Mouse (Mus musculus): ENCODE data around the gene Tmem51. TPM values are rescaled to one million over a fixed set of nuclear protein-coding genes. Genes with fewer than 3 reads are reported as not detected.
"Not testable (repeated sequence)": the region's sequence is repeated elsewhere in the genome, so short reads cannot be mapped to it uniquely, and the experiment has no call there.

The Tmem51 gene
- polyA plus RNA-seq, 1 experiment from 2014 or later = 6.5 TPM

DNA sequence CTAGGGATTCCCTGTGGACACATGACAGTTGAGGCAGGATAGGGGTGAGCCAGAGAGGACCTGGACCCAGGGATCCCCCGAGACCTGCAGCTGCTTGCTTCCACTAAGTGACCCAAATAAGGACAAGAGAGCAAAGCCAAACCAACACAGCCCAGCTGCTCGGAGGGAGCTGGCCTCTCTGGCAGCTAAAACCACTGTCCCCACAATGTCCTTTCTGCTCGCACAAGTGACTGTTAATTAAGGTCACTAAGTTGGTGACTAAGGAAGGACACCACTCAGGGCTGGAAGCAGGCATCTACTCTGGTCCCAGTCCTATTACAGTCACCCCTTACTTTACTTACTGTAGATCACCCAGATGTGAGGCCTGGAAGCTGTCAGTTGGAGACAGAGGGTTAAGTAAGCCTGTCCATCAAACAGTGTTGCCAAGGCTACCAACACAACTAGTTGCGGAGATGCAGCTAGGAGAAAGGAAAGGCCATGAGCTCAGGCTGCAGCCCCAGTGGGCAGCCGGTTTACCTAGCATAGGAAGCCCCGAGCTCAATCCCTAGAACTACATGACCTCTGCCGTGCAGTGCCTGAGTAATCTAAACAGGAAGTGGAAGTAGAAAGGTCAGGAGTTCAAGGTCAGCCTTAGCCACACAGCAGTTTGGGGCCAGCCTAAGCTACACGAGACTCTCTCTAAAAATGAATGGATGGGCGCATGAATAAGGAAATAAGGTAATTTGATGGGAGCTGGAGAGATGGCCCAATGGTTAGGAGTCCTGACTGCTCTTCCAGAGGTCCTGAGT, 30.2 kb downstream of the Tmem51 start:
- no peak overlapping the region for H3K4me3 ChIP-seq (replicated peaks; ENCODE audit: low read length)
- no peak overlapping the region for H3K27ac ChIP-seq (ENCODE audit: low read length)
- H3K9ac ChIP-seq (replicated peaks; ENCODE audit: low read depth, low read length) = no peak overlapping the region
- no peaks in the 10 kb centered on the region for H3K36me3 ChIP-seq (ENCODE audit: control insufficient read depth, insufficient read depth)
- no peaks in the 10 kb centered on the region for H3K27me3 ChIP-seq (replicated peaks; ENCODE audit: control insufficient read depth, insufficient read depth, low read length)
- ATAC-seq = no peak
- 55% methylated on average over 9 of the region's 9 CpGs for WGBS
- peaks cover 3% of the 10 kb centered on the region for H3K4me1 ChIP-seq (replicated peaks; ENCODE audit: control insufficient read depth, insufficient read depth, low read length)
- no peaks in the 10 kb centered on the region for H3K9me3 ChIP-seq (ENCODE audit: control insufficient read depth, low read length)
- no peak overlapping the region for H3K4me2 ChIP-seq (ENCODE audit: low read length)

DNA sequence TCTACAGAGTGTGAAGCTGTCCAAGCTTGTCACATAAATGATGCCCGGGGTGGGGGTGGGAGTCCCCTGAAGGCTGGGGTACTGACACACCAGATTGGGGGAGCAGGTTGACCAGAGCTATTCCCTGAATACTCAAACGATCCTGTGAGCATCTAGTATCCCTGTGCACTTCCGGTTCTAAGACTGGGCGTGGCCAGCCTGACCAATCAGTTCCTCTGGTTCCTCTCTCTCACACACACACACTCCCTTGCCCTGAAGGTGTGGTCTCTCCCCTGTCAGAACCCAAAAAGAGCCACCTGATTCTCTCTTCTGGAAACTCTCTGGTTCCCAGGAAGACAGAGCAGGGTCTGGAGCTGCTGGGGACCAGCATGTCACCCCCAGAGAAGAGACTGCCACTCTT, 30.8 kb downstream of the Tmem51 start:
- Histone ChIP-seq H3K9me3 (ENCODE audit: control insufficient read depth, low read length) (no peaks in the 10 kb centered on the region), H3K4me2 (ENCODE audit: low read length) (no peak overlapping the region), H3K27me3 (replicated peaks; ENCODE audit: control insufficient read depth, insufficient read depth, low read length) (no peaks in the 10 kb centered on the region), H3K27ac (ENCODE audit: low read length) (no peak overlapping the region), H3K4me1 (replicated peaks; ENCODE audit: control insufficient read depth, insufficient read depth, low read length) (peaks cover 3% of the 10 kb centered on the region), H3K9ac (replicated peaks; ENCODE audit: low read depth, low read length) (no peak overlapping the region), H3K4me3 (replicated peaks; ENCODE audit: low read length) (no peak overlapping the region), H3K36me3 (ENCODE audit: control insufficient read depth, insufficient read depth) (no peaks in the 10 kb centered on the region)
- no peak for ATAC-seq
- WGBS = 76% methylated on average over 4 of the region's 4 CpGs

DNA sequence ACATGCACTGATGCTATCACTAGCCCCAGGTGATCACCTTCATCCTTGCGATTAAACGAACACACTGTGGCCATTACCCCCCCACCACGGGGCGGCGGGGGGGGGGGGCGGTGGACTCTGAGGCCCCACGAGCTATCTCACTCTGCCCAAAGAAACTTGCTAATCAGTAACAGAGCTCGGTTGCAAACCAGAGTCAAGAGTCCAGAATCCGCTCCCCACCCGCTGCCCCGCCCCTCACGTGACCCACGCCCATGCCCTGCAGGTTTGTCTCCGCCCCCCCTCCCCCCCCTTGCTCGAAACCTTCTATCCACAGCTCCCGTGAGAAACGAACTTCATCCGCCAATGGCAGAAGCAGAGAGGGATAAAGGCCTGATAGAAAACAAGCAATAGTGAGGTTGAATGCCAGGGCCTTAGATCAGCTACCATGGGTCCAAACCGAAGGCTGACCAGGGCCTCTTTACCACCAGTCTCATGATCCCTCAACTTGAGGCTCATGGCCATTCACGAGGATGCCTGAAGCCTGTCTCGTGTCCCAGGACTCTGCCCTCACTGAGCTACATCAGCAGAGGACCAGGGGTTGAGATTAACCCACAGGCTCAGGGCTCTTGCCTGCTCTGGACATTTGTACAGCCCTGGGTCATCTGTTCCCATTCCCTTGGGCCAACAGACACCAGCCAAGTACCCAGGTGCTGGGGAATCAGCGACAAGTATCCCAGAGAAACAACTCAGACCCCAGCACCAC, 31.5 kb downstream of the Tmem51 start:
- no peak overlapping the region for H3K4me3 ChIP-seq (replicated peaks; ENCODE audit: low read length)
- no peaks in the 10 kb centered on the region for H3K9me3 ChIP-seq (ENCODE audit: control insufficient read depth, low read length)
- H3K36me3 ChIP-seq (ENCODE audit: control insufficient read depth, insufficient read depth) = no peaks in the 10 kb centered on the region
- WGBS = 65% methylated on average over 21 of the region's 22 CpGs
- H3K9ac ChIP-seq (replicated peaks; ENCODE audit: low read depth, low read length) = no peak overlapping the region
- ATAC-seq = no peak
- H3K4me1 ChIP-seq (replicated peaks; ENCODE audit: control insufficient read depth, insufficient read depth, low read length) = peaks cover 3% of the 10 kb centered on the region
- H3K27me3 ChIP-seq (replicated peaks; ENCODE audit: control insufficient read depth, insufficient read depth, low read length) = no peaks in the 10 kb centered on the region
- no peak overlapping the region for H3K27ac ChIP-seq (ENCODE audit: low read length)
- no peak overlapping the region for H3K4me2 ChIP-seq (ENCODE audit: low read length)

DNA sequence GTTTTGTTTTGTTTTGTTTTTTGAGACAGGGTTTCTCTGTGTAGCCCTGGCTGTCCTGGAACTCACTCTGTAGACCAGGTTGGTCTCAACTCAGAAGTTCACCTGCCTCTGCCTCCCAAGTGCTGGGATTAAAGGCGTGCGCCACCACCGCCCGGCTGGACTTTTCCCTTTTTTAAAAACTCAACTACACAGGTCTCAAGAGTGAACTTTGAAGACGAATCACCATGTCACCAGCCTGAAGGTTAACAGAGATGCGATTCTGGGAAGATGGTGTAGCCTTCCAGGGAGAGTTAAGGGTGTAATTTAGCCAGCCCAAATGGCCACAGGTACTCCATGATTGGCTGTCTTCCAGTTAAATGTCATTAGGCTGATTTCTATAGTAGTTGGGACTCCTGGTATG, 32.2 kb downstream of the Tmem51 start:
- WGBS = 91% methylated on average over 6 of the region's 6 CpGs
- not testable (repeated sequence) for H3K27ac ChIP-seq (ENCODE audit: low read length); H3K9me3 ChIP-seq (ENCODE audit: control insufficient read depth, low read length); H3K4me2 ChIP-seq (ENCODE audit: low read length); H3K9ac ChIP-seq (replicated peaks; ENCODE audit: low read depth, low read length); ATAC-seq; H3K36me3 ChIP-seq (ENCODE audit: control insufficient read depth, insufficient read depth); H3K4me3 ChIP-seq (replicated peaks; ENCODE audit: low read length); H3K27me3 ChIP-seq (replicated peaks; ENCODE audit: control insufficient read depth, insufficient read depth, low read length); H3K4me1 ChIP-seq (replicated peaks; ENCODE audit: control insufficient read depth, insufficient read depth, low read length)

DNA sequence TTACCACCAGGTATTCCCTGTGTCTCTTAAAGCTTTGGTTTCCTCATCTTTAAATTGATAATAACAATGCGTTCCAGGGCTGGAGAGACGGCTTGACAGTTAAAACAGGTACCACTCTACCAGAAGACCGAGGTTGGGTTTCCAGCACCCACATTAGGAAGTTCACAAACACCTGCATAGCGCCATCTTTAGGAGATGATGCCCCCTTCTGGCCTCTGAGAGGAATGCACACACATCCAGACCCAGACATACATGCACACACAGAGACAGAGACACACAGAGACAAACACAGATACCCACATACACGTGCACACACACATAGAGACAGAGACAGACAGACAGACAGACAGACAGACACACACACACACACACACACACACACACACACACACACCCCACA, 34.1 kb downstream of the Tmem51 start:
- no peaks in the 10 kb centered on the region for H3K9me3 ChIP-seq (ENCODE audit: control insufficient read depth, low read length)
- no peaks in the 10 kb centered on the region for H3K36me3 ChIP-seq (ENCODE audit: control insufficient read depth, insufficient read depth)
- no peaks in the 10 kb centered on the region for H3K27me3 ChIP-seq (replicated peaks; ENCODE audit: control insufficient read depth, insufficient read depth, low read length)
- WGBS = 95% methylated on average over 5 of the region's 5 CpGs
- no peaks in the 10 kb centered on the region for H3K4me1 ChIP-seq (replicated peaks; ENCODE audit: control insufficient read depth, insufficient read depth, low read length)
- no peak overlapping the region for H3K9ac ChIP-seq (replicated peaks; ENCODE audit: low read depth, low read length)
- no peak overlapping the region for H3K4me2 ChIP-seq (ENCODE audit: low read length)
- H3K27ac ChIP-seq (ENCODE audit: low read length) = no peak overlapping the region
- H3K4me3 ChIP-seq (replicated peaks; ENCODE audit: low read length) = no peak overlapping the region
- ATAC-seq = no peak

DNA sequence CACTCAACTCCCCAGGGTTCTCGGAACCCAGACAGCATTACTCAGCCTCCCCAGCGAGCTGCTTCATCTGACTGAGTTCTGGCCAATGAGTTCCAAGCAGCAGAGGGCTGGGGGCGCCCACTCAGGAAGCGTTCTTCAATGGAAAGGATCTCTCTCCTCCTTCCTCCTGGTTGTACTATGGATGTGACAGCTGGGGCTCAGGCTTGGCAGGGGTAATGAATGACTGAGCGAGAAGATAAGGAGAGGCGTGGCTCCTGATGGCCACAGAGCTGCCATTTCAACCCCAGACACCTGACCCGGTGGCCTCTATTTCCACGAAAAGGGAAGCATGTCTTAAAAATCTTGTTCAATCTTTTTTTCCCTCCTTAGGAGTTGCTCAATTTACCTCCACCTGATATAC, 35.7 kb downstream of the Tmem51 start:
- Histone ChIP-seq H3K9me3 (ENCODE audit: control insufficient read depth, low read length) (no peaks in the 10 kb centered on the region), H3K4me2 (ENCODE audit: low read length) (no peak overlapping the region), H3K9ac (replicated peaks; ENCODE audit: low read depth, low read length) (no peak overlapping the region), H3K4me1 (replicated peaks; ENCODE audit: control insufficient read depth, insufficient read depth, low read length) (no peaks in the 10 kb centered on the region), H3K27me3 (replicated peaks; ENCODE audit: control insufficient read depth, insufficient read depth, low read length) (no peaks in the 10 kb centered on the region), H3K27ac (ENCODE audit: low read length) (no peak overlapping the region), H3K4me3 (replicated peaks; ENCODE audit: low read length) (no peak overlapping the region), H3K36me3 (ENCODE audit: control insufficient read depth, insufficient read depth) (no peaks in the 10 kb centered on the region)
- no peak for ATAC-seq
- WGBS = 81% methylated on average over 8 of the region's 8 CpGs

DNA sequence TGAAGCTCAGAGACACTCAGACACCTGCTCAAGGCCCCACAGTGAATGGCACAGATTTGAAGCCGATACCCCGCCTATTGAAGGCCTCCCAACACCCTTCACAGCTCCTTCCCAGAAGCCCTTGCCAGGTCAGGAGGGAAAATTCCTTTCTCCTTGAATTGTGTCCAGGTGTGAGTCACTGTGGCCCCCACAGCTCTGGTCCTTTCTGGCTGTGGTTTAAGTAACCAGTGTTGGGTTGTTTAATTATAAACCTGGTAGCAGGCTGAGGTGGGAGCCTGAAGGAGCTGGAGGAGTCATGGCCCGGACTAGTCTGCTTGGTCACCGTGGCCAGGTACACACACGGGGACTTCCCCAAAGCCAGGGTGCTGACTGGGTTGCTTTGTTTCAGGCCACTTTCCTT, 37.1 kb downstream of the Tmem51 start:
- WGBS = 90% methylated on average over 5 of the region's 5 CpGs

DNA sequence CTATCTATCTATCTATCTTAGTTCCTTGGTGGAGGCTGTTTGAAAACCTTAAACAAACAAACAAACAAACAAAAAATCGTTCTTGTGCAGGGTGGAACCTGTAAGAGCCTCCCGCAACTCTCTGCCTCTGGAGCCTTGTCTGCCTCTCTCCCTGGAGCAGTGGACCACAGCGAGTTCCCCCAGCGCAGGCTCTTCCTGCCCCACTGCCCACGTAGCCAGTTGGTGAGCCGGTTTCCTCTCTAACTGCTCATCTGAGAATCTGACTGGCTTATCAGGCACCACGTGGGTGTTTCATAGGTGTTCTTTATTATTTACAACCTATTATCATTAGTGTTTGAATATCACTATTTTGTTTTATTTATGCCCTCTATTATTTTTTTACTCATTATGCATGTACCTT, 37.6 kb downstream of the Tmem51 start:
- no peak overlapping the region for H3K9ac ChIP-seq (replicated peaks; ENCODE audit: low read depth, low read length)
- no peaks in the 10 kb centered on the region for H3K4me1 ChIP-seq (replicated peaks; ENCODE audit: control insufficient read depth, insufficient read depth, low read length)
- H3K9me3 ChIP-seq (ENCODE audit: control insufficient read depth, low read length) = no peaks in the 10 kb centered on the region
- H3K4me3 ChIP-seq (replicated peaks; ENCODE audit: low read length) = no peak overlapping the region
- no peak for ATAC-seq
- H3K27ac ChIP-seq (ENCODE audit: low read length) = no peak overlapping the region
- no peak overlapping the region for H3K4me2 ChIP-seq (ENCODE audit: low read length)
- H3K36me3 ChIP-seq (ENCODE audit: control insufficient read depth, insufficient read depth) = no peaks in the 10 kb centered on the region
- 84% methylated on average over 7 of the region's 7 CpGs for WGBS
- no peaks in the 10 kb centered on the region for H3K27me3 ChIP-seq (replicated peaks; ENCODE audit: control insufficient read depth, insufficient read depth, low read length)

More for the DNA sequence above, 37.1 kb downstream of the Tmem51 start:
- H3K4me1 ChIP-seq (replicated peaks; ENCODE audit: control insufficient read depth, insufficient read depth, low read length) = no peaks in the 10 kb centered on the region
- no peaks in the 10 kb centered on the region for H3K27me3 ChIP-seq (replicated peaks; ENCODE audit: control insufficient read depth, insufficient read depth, low read length)
- H3K4me2 ChIP-seq (ENCODE audit: low read length) = no peak overlapping the region
- H3K27ac ChIP-seq (ENCODE audit: low read length) = no peak overlapping the region
- ATAC-seq = no peak
- no peak overlapping the region for H3K4me3 ChIP-seq (replicated peaks; ENCODE audit: low read length)
- no peak overlapping the region for H3K9ac ChIP-seq (replicated peaks; ENCODE audit: low read depth, low read length)
- H3K36me3 ChIP-seq (ENCODE audit: control insufficient read depth, insufficient read depth) = no peaks in the 10 kb centered on the region
- no peaks in the 10 kb centered on the region for H3K9me3 ChIP-seq (ENCODE audit: control insufficient read depth, low read length)

DNA sequence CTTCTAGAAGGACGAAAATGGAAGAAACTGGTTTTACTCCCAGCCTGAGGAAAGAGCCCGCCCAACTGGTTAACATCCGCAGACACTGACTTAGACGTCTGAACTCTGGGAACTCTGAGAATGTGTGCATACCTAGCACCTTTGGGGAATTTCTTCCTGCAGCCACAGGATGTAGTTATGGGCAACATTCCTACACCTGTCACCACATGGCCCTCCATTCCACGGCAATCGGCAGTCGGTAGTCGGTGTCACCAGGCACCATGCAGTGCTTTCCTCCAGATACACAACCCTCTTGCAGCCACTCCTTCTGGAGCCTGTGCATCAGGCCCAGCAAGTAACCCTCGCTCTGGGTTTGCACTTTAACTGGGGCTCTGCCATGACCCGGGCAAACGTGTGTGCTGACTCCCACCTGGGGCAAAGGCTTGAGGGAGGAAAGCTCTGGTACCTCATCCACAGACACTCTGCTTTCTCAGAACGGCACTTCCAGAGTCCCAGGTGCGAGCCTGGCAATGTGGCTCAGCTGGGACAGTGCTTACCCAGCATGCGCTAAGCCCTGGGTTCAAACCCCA, 38.4 kb downstream of the Tmem51 start:
- Histone ChIP-seq H3K36me3 (ENCODE audit: control insufficient read depth, insufficient read depth) (no peaks in the 10 kb centered on the region), H3K4me3 (replicated peaks; ENCODE audit: low read length) (no peak overlapping the region), H3K27me3 (replicated peaks; ENCODE audit: control insufficient read depth, insufficient read depth, low read length) (no peaks in the 10 kb centered on the region), H3K4me1 (replicated peaks; ENCODE audit: control insufficient read depth, insufficient read depth, low read length) (no peaks in the 10 kb centered on the region), H3K4me2 (ENCODE audit: low read length) (no peak overlapping the region), H3K27ac (ENCODE audit: low read length) (no peak overlapping the region), H3K9ac (replicated peaks; ENCODE audit: low read depth, low read length) (no peak overlapping the region), H3K9me3 (ENCODE audit: control insufficient read depth, low read length) (no peaks in the 10 kb centered on the region)
- 90% methylated on average over 14 of the region's 14 CpGs for WGBS
- ATAC-seq = no peak

Data from forebrain, embryonic 16.5 days (tissue).